Mouse (Mus musculus): ENCODE data around the gene Pcsk5.

DNA sequence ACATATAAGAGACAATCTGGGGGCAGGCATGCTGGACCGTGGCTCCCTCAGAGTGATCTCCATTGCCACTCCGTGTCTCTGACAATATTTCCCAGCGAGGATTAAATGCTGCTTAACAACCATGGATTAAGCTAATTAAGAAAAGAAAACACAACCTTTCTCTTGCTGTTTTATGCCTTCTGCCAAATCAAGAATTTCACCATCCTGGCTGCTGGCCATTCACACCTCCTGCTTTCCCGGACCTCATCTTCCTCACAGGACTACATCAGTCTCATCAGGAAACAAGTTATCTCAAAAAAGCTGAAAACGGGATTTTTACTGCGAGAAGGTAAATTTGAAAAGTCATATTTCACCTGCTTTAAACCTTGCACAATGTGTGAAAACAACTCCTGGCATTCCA is 175.2 kb downstream of the Pcsk5 start:
- TF ChIP-seq USF1 (IDR thresholded peaks at IDR 0.05; ENCODE audit: low read depth): no peak
- no peak for TF ChIP-seq SRF (IDR thresholded peaks at IDR 0.05; ENCODE audit: control insufficient read depth, insufficient read length, low read depth)
- TF ChIP-seq POLR2A (IDR thresholded peaks at IDR 0.05; ENCODE audit: insufficient read length, low read depth): no peak
- TF ChIP-seq MYOG (IDR thresholded peaks at IDR 0.05; ENCODE audit: control insufficient read depth in 1 of 3, insufficient read depth in 1 of 3, insufficient read length in 2 of 3, low read depth in 2 of 3): no peak
- no peak for TF ChIP-seq MYOD1 (IDR thresholded peaks at IDR 0.05; ENCODE audit: control insufficient read depth in 1 of 3, insufficient read length in 2 of 3, low read depth in 2 of 3)
- no peak for TF ChIP-seq TCF12 (IDR thresholded peaks at IDR 0.05; ENCODE audit: insufficient read depth, poor library complexity, severe bottlenecking)
- no peak for TF ChIP-seq MAX (IDR thresholded peaks at IDR 0.05; ENCODE audit: low read depth)
- no peak for TF ChIP-seq CEBPB (IDR thresholded peaks at IDR 0.05; ENCODE audit: insufficient read depth, poor library complexity, severe bottlenecking)
- TF ChIP-seq POLR2AphosphoS2 (IDR thresholded peaks at IDR 0.05; ENCODE audit: insufficient read length, low read depth): no peak
- no peak for TF ChIP-seq TCF3 (IDR thresholded peaks at IDR 0.05; ENCODE audit: insufficient read length, low read depth)

All from myocyte (in vitro differentiated cells).